Mouse (Mus musculus): ENCODE results near the gene Fsip1.

Fsip1 gene

GRCm38 (mm10) chr2:118099104-118099503, 157.7 kb downstream of the Fsip1 start:
- in situ Hi-C loops (cut with MboI, MseI): no loop called here

GRCm38 (mm10) chr2:118091226-118091625, 165.5 kb downstream of the Fsip1 start:
- in situ Hi-C loops (cut with MboI, MseI): no loop called here

GRCm38 (mm10) chr2:118087044-118087726, 169.6 kb downstream of the Fsip1 start:
- in situ Hi-C loops (cut with MboI, MseI): loop anchor here (5.0 kb wide), 1 partner anchor 240 kb away; no protein-coding TSS in a partner anchor

GRCm38 (mm10) chr2:118085647-118086046, 171.1 kb downstream of the Fsip1 start:
- in situ Hi-C loops (cut with MboI, MseI): loop anchor here (5.0 kb wide), 1 partner anchor 238 kb away; no protein-coding TSS in a partner anchor

- in situ Hi-C loops (cut with MboI, MseI): loop anchor here (5.0 kb wide), 1 partner anchor 237 kb away; no protein-coding TSS in a partner anchor
Measured at GRCm38 (mm10) chr2:118084693-118085092, 172.1 kb downstream of the Fsip1 start.

- in situ Hi-C loops (cut with MboI, MseI): no loop called here
Measured at GRCm38 (mm10) chr2:118083652-118084051, 173.1 kb downstream of the Fsip1 start.

GRCm38 (mm10) chr2:118081581-118081980, 175.2 kb downstream of the Fsip1 start:
- in situ Hi-C loops (cut with MboI, MseI): no loop called here

All from T-helper 2 cell (primary cell).